Mouse (Mus musculus) urinary bladder, postnatal 36 days (tissue): ENCODE results near the gene Rbpj.
A peak's percentile ranks its signal among the peaks of the same experiment; 100 is the strongest.

Experiments used
- DNase-seq, 2 experiments: peaks; one replicate each; pipeline ENCODE4 v3.0.0; 2022; ENCODE audit warnings: low spot score in 2 of 2, mixed read lengths in 1 of 2

Rbpj gene

GRCm38 (mm10) chr5:53465883-53466282, at the start of gene Rbpj:
TSS of gene Rbpj (plus strand) at chr5:53466152.
- no peak for DNase-seq

- DNase-seq, result no peak
These were observed 45.2 kb upstream of the Rbpj start for GRCm38 (mm10) chr5:53420777-53421176.

GRCm38 (mm10) chr5:53421291-53421690, 44.7 kb upstream of the Rbpj start:
- no peak for DNase-seq

GRCm38 (mm10) chr5:53427411-53427810, 38.5 kb upstream of the Rbpj start:
- DNase-seq, result peak in 1 of 2 experiments; percentile 37

- peak; percentile 41 to 48 for DNase-seq
These were observed 36.1 kb upstream of the Rbpj start for GRCm38 (mm10) chr5:53429683-53430477.

- DNase-seq, result no peak
These were observed 33.5 kb upstream of the Rbpj start for GRCm38 (mm10) chr5:53432451-53432850.

GRCm38 (mm10) chr5:53436905-53437632, 28.9 kb upstream of the Rbpj start:
- no peak for DNase-seq

GRCm38 (mm10) chr5:53437767-53438166, 28.2 kb upstream of the Rbpj start:
- DNase-seq, result no peak

GRCm38 (mm10) chr5:53438268-53438667, 27.7 kb upstream of the Rbpj start:
- DNase-seq, result no peak

- DNase-seq, result no peak
These were observed 26.3 kb upstream of the Rbpj start for GRCm38 (mm10) chr5:53439655-53440054.

- peak; percentile 45 to 70 for DNase-seq
These were observed 21.9 kb upstream of the Rbpj start for GRCm38 (mm10) chr5:53444030-53444429.

GRCm38 (mm10) chr5:53450945-53451344, 15.0 kb upstream of the Rbpj start:
- DNase-seq, result no peak

- no peak for DNase-seq
These were observed 14.1 kb upstream of the Rbpj start for GRCm38 (mm10) chr5:53451829-53452228.

- no peak for DNase-seq
These were observed 13.0 kb upstream of the Rbpj start for GRCm38 (mm10) chr5:53452920-53453319.

GRCm38 (mm10) chr5:53454706-53455105, 11.2 kb upstream of the Rbpj start:
- no peak for DNase-seq

GRCm38 (mm10) chr5:53455459-53455858, 10.5 kb upstream of the Rbpj start:
- DNase-seq, result no peak

GRCm38 (mm10) chr5:53460196-53460595, 5.8 kb upstream of the Rbpj start:
- DNase-seq, result no peak

GRCm38 (mm10) chr5:53463098-53464018, 2.6 kb upstream of the Rbpj start:
- DNase-seq, result peak in 1 of 2 experiments; percentile 34

- DNase-seq, result no peak
These were observed 726 bp downstream of the Rbpj start for GRCm38 (mm10) chr5:53466422-53467333.

- DNase-seq, result no peak
These were observed 1.6 kb downstream of the Rbpj start for GRCm38 (mm10) chr5:53467602-53468001.

GRCm38 (mm10) chr5:53468366-53468765, 2.4 kb downstream of the Rbpj start:
- no peak for DNase-seq
